Mouse (Mus musculus) heart, adult 2 months (tissue): Measurements from ENCODE around the gene Phc1.

Source experiments
- CTCF ChIP-seq: fragments of 200-600 bp; IDR thresholded peaks from 2 replicates; pipeline ENCODE4 v1.8.1; 2022; ENCODE audit warnings: antibody characterized with exemption, mild to moderate bottlenecking, moderate library complexity
- EP300 ChIP-seq: fragments of 200-500 bp; IDR thresholded peaks from 2 replicates; pipeline ENCODE4 v1.6.1; 2011; ENCODE audit warnings: low read depth, low read length, control low read depth; ENCODE audit not compliant: insufficient read depth

DNA sequence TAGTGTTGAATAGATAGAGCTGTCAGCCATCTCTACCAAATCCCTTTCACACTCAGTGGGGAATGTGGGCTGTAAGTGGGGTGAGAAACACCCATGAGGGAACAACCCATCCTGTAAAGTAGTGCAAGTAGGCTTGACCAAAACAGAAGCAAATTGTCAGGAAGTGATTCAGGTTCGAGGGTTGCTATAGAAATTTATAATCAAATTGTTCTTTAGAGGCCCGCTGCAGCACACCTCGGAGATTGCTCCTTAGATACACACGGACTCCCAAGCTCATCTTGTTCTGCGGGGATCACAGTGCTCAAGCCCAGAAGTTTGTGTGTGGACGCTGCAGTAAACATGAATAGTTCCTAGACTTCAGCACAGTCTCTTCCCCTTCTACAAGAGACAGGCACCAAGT lies 57.6 kb downstream of the Phc1 start, which contains the start of gene Klrg1:
- no peak for TF ChIP-seq EP300
- TF ChIP-seq CTCF = no peak
